Mouse (Mus musculus): ENCODE measurements around the gene Olfr463. TPM values are rescaled to one million over a fixed set of nuclear protein-coding genes. Genes with fewer than 3 reads are reported as not detected.
"Not testable (repeated sequence)": the region's sequence is repeated elsewhere in the genome, so short reads cannot be mapped to it uniquely, and the experiment has no call there.

Gene Olfr463
- polyA plus RNA-seq, 1 experiment from 2014 or later = not detected

GRCm38 (mm10) chr11:87879826-87880225, 17.4 kb downstream of the Olfr463 start:
- no peaks in the 10 kb centered on the region for H3K4me1 ChIP-seq (replicated peaks)
- H3K4me2 ChIP-seq = no peak overlapping the region
- no peaks in the 10 kb centered on the region for H3K9me3 ChIP-seq (replicated peaks)
- ATAC-seq (replicated peaks; ENCODE audit: insufficient number of reproducible peaks, insufficient read depth, low FRiP score, low read depth) = no peak
- 81% methylated on average over 9 of the region's 9 CpGs for WGBS
- no peak overlapping the region for H3K4me3 ChIP-seq
- no peak overlapping the region for H3K27ac ChIP-seq
- H3K9ac ChIP-seq = no peak overlapping the region
- H3K36me3 ChIP-seq = no peaks in the 10 kb centered on the region
- H3K27me3 ChIP-seq = peaks cover 11% of the 10 kb centered on the region; the same call in 1 of the 2 replicates

- Histone ChIP-seq H3K9me3 (replicated peaks) (no peaks in the 10 kb centered on the region), H3K4me3 (no peak within 1 kb of the TSS), H3K4me2 (no peak within 1 kb of the TSS), H3K4me1 (replicated peaks) (no peaks in the 10 kb centered on the region; the same call in 1 of the 2 replicates), H3K27ac (no peak within 1 kb of the TSS), H3K27me3 (peaks cover 11% of the 10 kb centered on the region; the same call in 1 of the 2 replicates), H3K36me3 (no peaks in the 10 kb centered on the region), H3K9ac (no peak within 1 kb of the TSS)
- 71% methylated on average over 6 of the region's 6 CpGs for WGBS
- no peak for ATAC-seq (replicated peaks; ENCODE audit: insufficient number of reproducible peaks, insufficient read depth, low FRiP score, low read depth)
Observed at GRCm38 (mm10) chr11:87875436-87875835, 21.8 kb downstream of the Olfr463 start, which contains the start of gene Epx. Epx (minus strand) TSS chr11:87875536.

- Histone ChIP-seq H3K36me3 (no peaks in the 10 kb centered on the region), H3K4me2 (no peak overlapping the region), H3K27ac (no peak overlapping the region), H3K9ac (no peak overlapping the region), H3K4me1 (replicated peaks) (no peaks in the 10 kb centered on the region; the same call in 1 of the 2 replicates), H3K9me3 (replicated peaks) (no peaks in the 10 kb centered on the region), H3K4me3 (no peak overlapping the region), H3K27me3 (peaks cover 11% of the 10 kb centered on the region; the same call in 1 of the 2 replicates)
- ATAC-seq (replicated peaks; ENCODE audit: insufficient number of reproducible peaks, insufficient read depth, low FRiP score, low read depth) = no peak
- WGBS = 31% methylated on average over 8 of the region's 8 CpGs
Observed at GRCm38 (mm10) chr11:87871766-87872165, 25.4 kb downstream of the Olfr463 start.

GRCm38 (mm10) chr11:87870096-87870495, 27.1 kb downstream of the Olfr463 start:
- WGBS = 77% methylated on average over 2 of the region's 2 CpGs
- Histone ChIP-seq H3K4me1 (replicated peaks) (no peaks in the 10 kb centered on the region; the same call in 1 of the 2 replicates), H3K4me3 (no peak overlapping the region), H3K27me3 (peaks cover 3% of the 10 kb centered on the region; the same call in 1 of the 2 replicates), H3K27ac (no peak overlapping the region), H3K9ac (no peak overlapping the region), H3K4me2 (no peak overlapping the region), H3K36me3 (no peaks in the 10 kb centered on the region), H3K9me3 (replicated peaks) (no peaks in the 10 kb centered on the region)
- no peak for ATAC-seq (replicated peaks; ENCODE audit: insufficient number of reproducible peaks, insufficient read depth, low FRiP score, low read depth)

GRCm38 (mm10) chr11:87866891-87867290, 30.3 kb downstream of the Olfr463 start:
- H3K9me3 ChIP-seq (replicated peaks); H3K4me3 ChIP-seq; H3K27me3 ChIP-seq; ATAC-seq (replicated peaks; ENCODE audit: insufficient number of reproducible peaks, insufficient read depth, low FRiP score, low read depth); H3K9ac ChIP-seq; H3K36me3 ChIP-seq; H3K4me2 ChIP-seq; H3K27ac ChIP-seq; H3K4me1 ChIP-seq (replicated peaks): not testable (repeated sequence)
- 92% methylated on average over 1 of the region's 2 CpGs for WGBS

- no peak overlapping the region for H3K27ac ChIP-seq
- H3K9me3 ChIP-seq (replicated peaks) = no peaks in the 10 kb centered on the region
- ATAC-seq (replicated peaks; ENCODE audit: insufficient number of reproducible peaks, insufficient read depth, low FRiP score, low read depth) = no peak
- H3K4me2 ChIP-seq = no peak overlapping the region
- H3K4me1 ChIP-seq (replicated peaks) = 0 out of 2 replicates have a peak, but pooled peaks cover 6% of the 10 kb centered on the region
- H3K36me3 ChIP-seq = no peaks in the 10 kb centered on the region; the same call in 1 of the 2 replicates
- 91% methylated on average over 13 of the region's 13 CpGs for WGBS
- H3K4me3 ChIP-seq = no peak overlapping the region
- H3K27me3 ChIP-seq = no peaks in the 10 kb centered on the region
- H3K9ac ChIP-seq = no peak overlapping the region
Observed at GRCm38 (mm10) chr11:87862805-87863204, 34.4 kb downstream of the Olfr463 start.

GRCm38 (mm10) chr11:87860426-87860825, 36.8 kb downstream of the Olfr463 start:
- WGBS = 84% methylated on average over 9 of the region's 9 CpGs
- no peaks in the 10 kb centered on the region; the same call in 1 of the 2 replicates for H3K27me3 ChIP-seq
- 0 out of 2 replicates have a peak, but pooled peaks cover 6% of the 10 kb centered on the region for H3K4me1 ChIP-seq (replicated peaks)
- ATAC-seq (replicated peaks; ENCODE audit: insufficient number of reproducible peaks, insufficient read depth, low FRiP score, low read depth) = no peak
- no peak overlapping the region for H3K9ac ChIP-seq
- H3K9me3 ChIP-seq (replicated peaks) = no peaks in the 10 kb centered on the region
- no peak overlapping the region for H3K27ac ChIP-seq
- no peak overlapping the region for H3K4me3 ChIP-seq
- H3K36me3 ChIP-seq = no peaks in the 10 kb centered on the region; the same call in 1 of the 2 replicates
- no peak overlapping the region for H3K4me2 ChIP-seq

- Histone ChIP-seq H3K4me1 (replicated peaks) (0 out of 2 replicates have a peak, but pooled peaks cover 6% of the 10 kb centered on the region), H3K9me3 (replicated peaks) (no peaks in the 10 kb centered on the region), H3K27ac (no peak overlapping the region), H3K9ac (no peak overlapping the region), H3K27me3 (no peaks in the 10 kb centered on the region; the same call in 1 of the 2 replicates), H3K4me2 (no peak overlapping the region), H3K36me3 (no peaks in the 10 kb centered on the region; the same call in 1 of the 2 replicates), H3K4me3 (no peak overlapping the region)
- ATAC-seq (replicated peaks; ENCODE audit: insufficient number of reproducible peaks, insufficient read depth, low FRiP score, low read depth) = peak; percentile 62; the same call in 1 of the 2 replicates
- 55% methylated on average over 11 of the region's 11 CpGs for WGBS
Observed at GRCm38 (mm10) chr11:87859273-87859672, 37.9 kb downstream of the Olfr463 start.

- WGBS = 81% methylated on average over 7 of the region's 7 CpGs
- no peaks in the 10 kb centered on the region for H3K36me3 ChIP-seq
- no peak overlapping the region for H3K4me3 ChIP-seq
- no peak for ATAC-seq (replicated peaks; ENCODE audit: insufficient number of reproducible peaks, insufficient read depth, low FRiP score, low read depth)
- H3K27ac ChIP-seq = no peak overlapping the region
- H3K9ac ChIP-seq = no peak overlapping the region
- H3K4me1 ChIP-seq (replicated peaks) = peaks cover 15% of the 10 kb centered on the region
- H3K27me3 ChIP-seq = no peaks in the 10 kb centered on the region; the same call in 1 of the 2 replicates
- no peak overlapping the region for H3K4me2 ChIP-seq
- no peaks in the 10 kb centered on the region for H3K9me3 ChIP-seq (replicated peaks)
Observed at GRCm38 (mm10) chr11:87854550-87854949, 42.6 kb downstream of the Olfr463 start.

GRCm38 (mm10) chr11:87853597-87853954, 43.6 kb downstream of the Olfr463 start:
- Histone ChIP-seq H3K4me1 (replicated peaks) (peaks cover 9% of the 10 kb centered on the region), H3K9me3 (replicated peaks) (no peaks in the 10 kb centered on the region)
- WGBS = 33% methylated on average over 8 of the region's 8 CpGs

GRCm38 (mm10) chr11:87852690-87853596, 44.2 kb downstream of the Olfr463 start, which contains the start of gene Mks1:
Mks1 (plus strand) TSS chr11:87853215.
- 4% methylated on average over 40 of the region's 40 CpGs for WGBS
- Histone ChIP-seq H3K9ac (peak within 1 kb of the TSS; percentile 60), H3K4me2 (peak within 1 kb of the TSS; percentile 86), H3K4me3 (peak within 1 kb of the TSS; percentile 72), H3K27ac (peak within 1 kb of the TSS; percentile 51; the same call in 1 of the 2 replicates), H3K4me1 (replicated peaks) (peaks cover 9% of the 10 kb centered on the region), H3K9me3 (replicated peaks) (no peaks in the 10 kb centered on the region), H3K36me3 (no peaks in the 10 kb centered on the region), H3K27me3 (no peaks in the 10 kb centered on the region; the same call in 1 of the 2 replicates)
- ATAC-seq (replicated peaks; ENCODE audit: insufficient number of reproducible peaks, insufficient read depth, low FRiP score, low read depth) = peak; percentile 84

More at GRCm38 (mm10) chr11:87853597-87853954, 43.6 kb downstream of the Olfr463 start:
- Histone ChIP-seq H3K27ac (peak overlapping the region; percentile 51; the same call in 1 of the 2 replicates), H3K9ac (peak overlapping the region; percentile 60), H3K4me2 (peak overlapping the region; percentile 86), H3K4me3 (peak overlapping the region; percentile 72), H3K27me3 (no peaks in the 10 kb centered on the region; the same call in 1 of the 2 replicates), H3K36me3 (no peaks in the 10 kb centered on the region)
- ATAC-seq (replicated peaks; ENCODE audit: insufficient number of reproducible peaks, insufficient read depth, low FRiP score, low read depth) = 0 out of 2 replicates have a peak, but pooled peaks have one; percentile 39

All from heart, embryonic 15.5 days (tissue).